Mouse (Mus musculus) embryonic facial prominence, embryonic 10.5 days (tissue): ENCODE measurements at regions not wholly inside any gene's neighbourhood (a gene's known extent, or its start where the extent isn't known, plus 50 kb on each side); places are given as distances from the start of the nearest gene placed in this dataset.

ENCODE experiments used
- DNase-seq: peaks from one replicate; pipeline ENCODE4 v3.0.0-alpha.2; 2017; ENCODE audit warnings: low spot score
- H3K27ac ChIP-seq: fragments of 300-500 bp; sonication (generic); replicated peaks from 2 replicates; pipeline ENCODE4 v1.5.1; 2016; ENCODE audit warnings: mild to moderate bottlenecking
- H3K27me3 ChIP-seq: fragments of 300-500 bp; sonication (generic); replicated peaks from 2 replicates; pipeline ENCODE4 v1.6.1; 2016; ENCODE audit warnings: low read depth, mild to moderate bottlenecking; ENCODE audit not compliant: poor library complexity, severe bottlenecking
- H3K36me3 ChIP-seq: fragments of 300-500 bp; sonication (generic); replicated peaks from 2 replicates; pipeline ENCODE4 v1.6.1; 2016; ENCODE audit warnings: mild to moderate bottlenecking, moderate library complexity
- H3K4me1 ChIP-seq: fragments of 300-500 bp; sonication (generic); 2 replicates; pipeline ENCODE4 v1.6.1; 2016
- H3K4me3 ChIP-seq: fragments of 300-500 bp; sonication (generic); 2 replicates; pipeline ENCODE4 v1.5.1; 2016; ENCODE audit warnings: mild to moderate bottlenecking, moderate library complexity
- H3K9me3 ChIP-seq: fragments of 300-500 bp; sonication (generic); 2 replicates; pipeline ENCODE4 v1.6.1; 2016; ENCODE audit warnings: mild to moderate bottlenecking
- WGBS: fragments of 180-500 bp; shearing (Covaris S2); methylation state at CpG from one replicate; pipeline ENCODE4 v1.1.7; 2016; 5-methylcytosine and 5-hydroxymethylcytosine counted together

DNA sequence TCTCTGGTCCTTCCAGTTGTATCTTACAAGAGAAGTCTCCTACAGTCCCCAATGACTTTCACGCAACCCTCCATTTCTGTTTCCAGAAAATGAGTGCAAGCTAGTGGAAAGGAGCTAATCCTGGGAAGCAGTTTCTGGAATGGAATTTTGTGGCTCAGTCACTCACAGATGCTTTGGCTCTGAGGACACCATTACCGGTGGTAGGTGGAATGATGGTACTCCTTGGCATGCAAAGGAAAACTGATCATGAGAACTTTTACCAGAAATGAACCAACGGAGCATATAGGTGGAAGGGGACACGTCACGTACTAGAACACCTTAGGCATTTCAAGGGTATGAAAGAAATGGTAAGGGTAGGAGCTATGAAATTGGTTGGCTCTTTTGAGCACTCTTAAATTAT lies 135.1 kb upstream of the Mocs2 start:
- no peaks in the 10 kb centered on the region for H3K4me1 ChIP-seq

DNA sequence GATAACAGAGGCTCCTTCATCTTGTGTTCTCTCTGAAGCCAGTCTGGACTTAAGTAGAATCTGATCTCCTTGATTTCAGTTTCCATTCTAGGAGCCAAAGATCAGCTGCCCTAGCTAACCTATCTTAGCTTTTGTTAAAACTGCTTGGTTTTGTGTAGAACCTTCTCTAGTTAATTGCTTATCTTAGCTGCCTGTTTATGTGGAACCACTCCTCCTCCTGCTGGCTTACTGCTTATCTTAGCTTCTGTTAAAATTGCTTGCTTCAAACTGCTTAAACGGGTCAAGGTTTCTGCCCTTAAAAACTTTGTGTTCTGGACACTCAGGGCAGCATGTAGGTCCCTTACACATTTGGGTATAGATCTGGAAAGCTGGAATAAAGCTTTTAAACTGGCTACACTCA lies 133.7 kb upstream of the Mocs2 start:
- no peak overlapping the region for H3K4me3 ChIP-seq
- no peak for DNase-seq
- no peak overlapping the region for H3K27ac ChIP-seq
- H3K9me3 ChIP-seq: no peaks in the 10 kb centered on the region
- H3K4me1 ChIP-seq: no peaks in the 10 kb centered on the region
- no peaks in the 10 kb centered on the region for H3K36me3 ChIP-seq
- H3K27me3 ChIP-seq: no peaks in the 10 kb centered on the region
- 78% methylated on average over 1 of the region's 1 CpGs for WGBS

More for the DNA sequence above, 135.1 kb upstream of the Mocs2 start:
- Histone ChIP-seq H3K36me3 (no peaks in the 10 kb centered on the region), H3K27ac (no peak overlapping the region), H3K4me3 (no peak overlapping the region), H3K27me3 (no peaks in the 10 kb centered on the region), H3K9me3 (no peaks in the 10 kb centered on the region)
- DNase-seq: no peak
- WGBS: 97% methylated on average over 5 of the region's 5 CpGs

DNA sequence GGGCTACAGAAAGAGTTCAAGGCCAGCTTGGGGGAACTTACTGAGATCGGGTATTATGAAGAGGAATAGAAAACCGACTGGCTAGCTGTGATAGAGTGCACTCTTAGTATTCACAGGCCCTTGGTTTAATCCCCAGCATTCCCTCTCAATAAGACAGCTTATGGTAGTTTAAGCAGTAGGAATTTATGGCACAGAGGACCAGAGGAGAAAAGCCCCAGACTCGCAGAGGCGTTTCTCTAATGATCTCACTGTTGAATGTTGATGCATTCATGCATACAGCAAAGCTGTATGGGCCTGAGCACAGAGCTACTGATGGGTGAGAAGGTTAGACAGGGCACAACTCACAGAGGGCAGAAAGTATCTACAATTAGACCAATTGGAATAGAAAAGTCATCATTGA lies 132.7 kb upstream of the Mocs2 start:
- no peak overlapping the region for H3K4me3 ChIP-seq
- no peaks in the 10 kb centered on the region for H3K36me3 ChIP-seq
- 79% methylated on average over 4 of the region's 4 CpGs for whole genome bisulfite sequencing
- H3K27ac ChIP-seq: no peak overlapping the region
- no peaks in the 10 kb centered on the region for H3K4me1 ChIP-seq
- H3K9me3 ChIP-seq: no peaks in the 10 kb centered on the region
- H3K27me3 ChIP-seq: no peaks in the 10 kb centered on the region
- no peak for DNase-seq

DNA sequence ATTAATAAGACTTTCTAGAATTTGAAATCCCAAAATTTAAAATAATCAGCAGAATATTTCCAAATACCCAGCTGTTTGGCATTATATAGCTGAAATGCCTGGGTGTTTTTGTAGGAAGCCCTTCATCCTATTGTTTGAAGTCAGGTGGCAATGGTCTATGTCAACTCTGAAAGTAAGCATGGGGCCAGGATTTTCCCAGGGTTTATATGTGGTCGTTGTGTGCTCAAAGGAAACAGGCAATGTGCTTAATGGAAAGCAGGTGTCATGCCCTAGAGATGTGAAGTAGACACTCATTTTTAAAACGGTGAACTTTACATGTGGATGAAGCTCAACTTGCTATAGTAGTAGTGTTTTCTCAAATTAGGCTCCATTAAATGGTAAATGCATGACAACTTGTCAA lies 105.4 kb upstream of the Mocs2 start:
- Histone ChIP-seq H3K4me3 (no peak overlapping the region), H3K9me3 (no peaks in the 10 kb centered on the region), H3K27me3 (no peaks in the 10 kb centered on the region), H3K4me1 (no peaks in the 10 kb centered on the region), H3K27ac (no peak overlapping the region), H3K36me3 (no peaks in the 10 kb centered on the region)
- DNase-seq: no peak
- 55% methylated on average over 2 of the region's 2 CpGs for WGBS

DNA sequence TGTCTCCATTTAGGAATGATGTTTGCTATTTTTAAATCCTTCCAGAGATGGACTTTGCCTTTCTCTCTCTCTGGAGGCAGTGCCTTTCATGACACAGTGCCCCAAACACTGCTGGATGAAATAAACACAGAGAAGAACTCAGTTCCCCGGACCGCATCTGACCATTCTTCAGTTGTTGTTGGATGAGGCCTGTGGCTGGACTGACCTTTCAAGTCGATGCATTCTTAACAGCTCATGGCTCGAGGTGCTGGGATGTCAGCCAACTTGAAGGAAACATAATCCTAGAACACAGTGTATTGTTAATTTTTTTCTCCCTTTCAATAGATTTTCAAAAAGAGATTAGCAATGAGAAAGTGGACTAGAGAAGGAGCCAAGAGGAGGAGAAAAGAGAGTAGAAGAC lies 98.3 kb upstream of the Mocs2 start:
- WGBS: 85% methylated on average over 4 of the region's 4 CpGs
- no peak for DNase-seq

DNA sequence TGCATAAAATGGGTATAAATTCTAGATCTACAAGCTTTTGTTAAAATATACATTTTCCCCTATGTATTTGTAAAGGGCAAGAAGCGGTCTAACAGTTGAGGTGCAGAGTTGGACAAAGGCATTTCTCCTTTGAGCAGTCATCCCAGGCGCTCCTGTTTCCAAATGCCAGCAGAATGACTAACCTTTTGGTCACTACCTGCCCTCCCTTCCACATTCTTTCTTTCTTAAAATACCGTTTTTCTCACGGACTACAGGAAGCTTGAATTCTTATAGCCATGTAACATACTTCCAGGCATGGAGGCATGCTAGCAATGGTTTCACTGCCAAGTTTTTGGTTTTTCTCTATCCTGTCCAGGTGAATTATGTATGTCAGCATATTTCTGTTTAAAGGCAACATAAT lies 91.2 kb upstream of the Mocs2 start:
- H3K9me3 ChIP-seq: no peaks in the 10 kb centered on the region
- 77% methylated on average over 4 of the region's 4 CpGs for WGBS
- no peak for DNase-seq
- no peak overlapping the region for H3K27ac ChIP-seq
- H3K4me3 ChIP-seq: no peak overlapping the region
- no peaks in the 10 kb centered on the region for H3K36me3 ChIP-seq
- no peaks in the 10 kb centered on the region for H3K27me3 ChIP-seq
- no peaks in the 10 kb centered on the region for H3K4me1 ChIP-seq

More for the DNA sequence above, 98.3 kb upstream of the Mocs2 start:
- Histone ChIP-seq H3K4me3 (no peak overlapping the region), H3K4me1 (no peaks in the 10 kb centered on the region), H3K27me3 (no peaks in the 10 kb centered on the region), H3K9me3 (no peaks in the 10 kb centered on the region), H3K27ac (no peak overlapping the region), H3K36me3 (no peaks in the 10 kb centered on the region)

DNA sequence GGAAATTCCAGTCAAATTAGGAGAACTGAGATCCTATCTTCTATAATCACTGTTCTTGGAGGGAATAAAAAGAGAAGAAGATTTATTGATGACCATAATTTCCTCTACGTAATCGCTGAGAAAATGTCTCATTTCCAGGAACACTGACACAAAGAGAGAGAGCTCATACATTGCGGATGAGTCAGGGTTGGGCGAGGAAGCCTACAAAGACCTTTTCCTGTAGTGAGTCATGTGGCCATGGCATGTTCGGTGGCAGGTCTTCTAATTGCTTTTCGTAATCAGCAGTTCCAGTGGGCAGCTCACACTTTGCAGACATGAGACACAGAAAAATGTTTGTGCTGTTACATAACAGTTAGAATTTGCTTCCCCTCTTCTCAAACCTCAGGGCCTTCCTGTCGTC lies 83.0 kb upstream of the Mocs2 start:
- WGBS: 90% methylated on average over 7 of the region's 7 CpGs
- no peak overlapping the region for H3K27ac ChIP-seq
- no peaks in the 10 kb centered on the region for H3K36me3 ChIP-seq
- H3K27me3 ChIP-seq: no peaks in the 10 kb centered on the region
- H3K4me1 ChIP-seq: no peaks in the 10 kb centered on the region
- DNase-seq: no peak
- H3K4me3 ChIP-seq: no peak overlapping the region
- H3K9me3 ChIP-seq: no peaks in the 10 kb centered on the region

DNA sequence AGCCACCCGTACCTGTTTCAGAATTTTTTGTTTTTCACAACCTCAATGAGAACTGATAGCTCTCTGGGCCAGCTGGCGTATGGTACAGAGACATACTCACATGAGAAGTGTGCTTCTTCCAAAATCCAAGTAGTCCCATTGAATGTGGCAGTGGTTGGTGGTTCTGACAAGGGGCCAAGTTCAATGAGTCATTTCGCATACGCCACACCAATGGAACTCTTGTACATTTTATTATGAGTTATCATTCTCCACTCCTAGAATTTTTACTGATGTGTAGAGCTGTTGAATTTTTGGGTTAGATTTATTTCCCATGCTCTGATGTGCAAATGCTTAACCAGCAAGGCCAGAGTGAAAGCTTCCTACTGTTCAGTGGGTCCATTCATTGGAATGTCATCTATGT lies 82.0 kb upstream of the Mocs2 start:
- 88% methylated on average over 4 of the region's 4 CpGs for WGBS
- H3K4me1 ChIP-seq: no peaks in the 10 kb centered on the region
- H3K27ac ChIP-seq: no peak overlapping the region
- no peaks in the 10 kb centered on the region for H3K36me3 ChIP-seq
- H3K27me3 ChIP-seq: no peaks in the 10 kb centered on the region
- H3K9me3 ChIP-seq: no peaks in the 10 kb centered on the region
- no peak overlapping the region for H3K4me3 ChIP-seq
- DNase-seq: no peak

DNA sequence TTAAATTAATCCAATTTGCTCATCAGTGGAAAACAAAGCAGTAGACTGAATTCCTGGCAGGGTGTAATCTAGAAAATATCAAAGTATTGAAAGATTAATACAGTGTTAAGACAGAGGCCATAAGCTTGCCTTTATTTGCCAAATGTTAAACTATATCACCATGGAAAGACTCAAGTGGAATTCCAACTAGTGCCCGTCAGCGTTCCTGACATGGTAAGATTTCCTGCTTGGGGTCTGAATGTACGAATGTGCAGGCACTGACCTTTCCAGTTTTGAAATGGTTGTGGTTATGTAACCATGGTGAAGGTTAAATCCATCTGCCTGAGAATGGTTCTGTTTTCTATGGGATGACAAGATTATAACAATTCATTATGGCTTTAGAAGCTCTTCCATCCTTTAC lies 75.5 kb upstream of the Mocs2 start:
- Histone ChIP-seq H3K27ac (no peak overlapping the region), H3K36me3 (no peaks in the 10 kb centered on the region), H3K4me1 (no peaks in the 10 kb centered on the region), H3K27me3 (no peaks in the 10 kb centered on the region), H3K4me3 (no peak overlapping the region), H3K9me3 (no peaks in the 10 kb centered on the region)
- DNase-seq: no peak
- WGBS: 69% methylated on average over 3 of the region's 3 CpGs

DNA sequence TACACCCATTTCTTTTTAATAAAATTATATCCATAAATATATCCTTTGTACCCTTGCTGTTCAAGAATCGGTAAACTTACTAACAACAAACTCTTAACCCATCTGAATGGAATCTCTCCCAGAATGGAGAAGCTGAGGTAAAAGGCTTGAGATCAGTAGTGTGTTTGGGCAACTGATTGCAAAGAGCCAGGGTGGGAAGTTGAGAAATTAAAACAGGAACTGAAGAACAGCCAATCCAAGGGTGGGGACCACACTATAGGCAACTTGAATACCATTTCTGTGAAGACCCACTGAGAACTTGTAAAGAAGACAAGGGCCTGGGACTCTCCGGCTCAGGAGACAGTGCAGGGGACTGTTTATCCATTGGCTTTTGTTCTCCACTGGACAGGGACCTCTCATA lies 72.2 kb upstream of the Mocs2 start:
- H3K9me3 ChIP-seq: no peaks in the 10 kb centered on the region
- H3K4me1 ChIP-seq: no peaks in the 10 kb centered on the region
- no peak overlapping the region for H3K4me3 ChIP-seq
- WGBS: 89% methylated on average over 2 of the region's 2 CpGs
- H3K27ac ChIP-seq: no peak overlapping the region
- DNase-seq: no peak
- no peaks in the 10 kb centered on the region for H3K36me3 ChIP-seq
- H3K27me3 ChIP-seq: no peaks in the 10 kb centered on the region

DNA sequence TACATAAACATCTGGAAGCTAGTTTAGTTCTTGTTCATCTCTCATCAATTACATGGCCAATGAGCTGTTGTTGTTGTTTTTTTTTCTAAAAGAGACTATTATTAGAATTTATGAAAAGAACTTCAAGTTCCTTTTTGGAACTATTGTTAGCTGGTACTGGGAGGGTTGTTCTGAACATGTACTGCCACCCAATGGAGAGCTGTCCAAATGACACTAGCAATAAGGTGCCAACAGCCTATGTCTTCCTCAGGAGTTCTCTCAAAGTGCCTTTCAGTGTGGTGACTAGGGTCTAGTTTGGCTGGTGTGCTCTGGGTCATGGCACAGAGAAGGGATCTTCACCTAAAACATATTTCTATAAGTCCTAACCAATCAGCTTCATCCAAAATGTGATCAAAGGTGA lies 60.6 kb upstream of the Mocs2 start:
- DNase-seq: no peak
- Histone ChIP-seq H3K9me3 (no peaks in the 10 kb centered on the region), H3K36me3 (no peaks in the 10 kb centered on the region), H3K27me3 (no peaks in the 10 kb centered on the region), H3K27ac (no peak overlapping the region), H3K4me1 (no peaks in the 10 kb centered on the region), H3K4me3 (no peak overlapping the region)

DNA sequence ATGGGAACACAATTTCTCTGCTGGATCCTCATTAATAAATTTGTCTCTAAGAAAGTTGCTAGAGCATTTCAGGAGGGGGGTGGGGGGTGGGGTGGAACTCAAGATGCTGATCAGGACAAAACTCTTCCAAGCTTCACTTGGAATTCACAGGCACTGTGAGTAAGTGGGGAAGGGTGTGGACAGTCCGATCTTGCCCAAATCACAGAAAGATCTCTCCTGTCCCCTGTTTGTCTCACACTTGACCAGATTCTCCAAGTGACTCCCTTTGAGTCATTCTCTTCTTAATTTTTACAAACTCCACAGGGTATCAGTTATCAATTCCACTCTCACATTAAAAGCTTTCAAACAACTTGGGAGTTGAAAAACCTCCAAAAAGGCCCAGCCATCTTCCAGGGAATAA lies 58.1 kb upstream of the Mocs2 start:
- no peaks in the 10 kb centered on the region for H3K36me3 ChIP-seq
- no peak overlapping the region for H3K27ac ChIP-seq
- no peak for DNase-seq
- 76% methylated on average over 1 of the region's 1 CpGs for WGBS
- H3K4me3 ChIP-seq: no peak overlapping the region
- H3K27me3 ChIP-seq: no peaks in the 10 kb centered on the region
- H3K9me3 ChIP-seq: no peaks in the 10 kb centered on the region
- H3K4me1 ChIP-seq: no peaks in the 10 kb centered on the region

DNA sequence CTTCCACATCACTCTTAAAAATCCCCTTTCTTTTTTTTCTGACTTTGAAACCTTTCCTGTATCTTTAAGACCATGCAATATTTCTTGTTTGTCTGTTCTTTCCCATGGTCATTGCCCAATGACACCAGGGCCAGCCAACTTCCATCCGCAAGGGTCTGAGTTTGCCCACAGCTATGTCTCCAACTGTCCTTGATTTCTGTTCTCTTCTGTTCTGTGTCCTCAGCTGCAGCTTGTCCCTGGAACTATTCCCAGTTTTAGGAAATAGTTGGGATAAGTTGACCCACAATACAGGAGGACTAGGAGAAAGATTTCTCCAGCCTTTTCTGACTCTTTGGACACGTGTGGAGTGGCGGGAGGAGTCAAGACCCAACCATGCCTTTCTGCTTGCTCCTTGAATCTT lies 57.1 kb upstream of the Mocs2 start:
- H3K27ac ChIP-seq: no peak overlapping the region
- no peaks in the 10 kb centered on the region for H3K36me3 ChIP-seq
- H3K9me3 ChIP-seq: no peaks in the 10 kb centered on the region
- WGBS: 83% methylated on average over 3 of the region's 3 CpGs
- DNase-seq: no peak
- H3K4me3 ChIP-seq: no peak overlapping the region
- no peaks in the 10 kb centered on the region for H3K4me1 ChIP-seq
- H3K27me3 ChIP-seq: no peaks in the 10 kb centered on the region
